Mouse (Mus musculus) cortical plate, adult 2 months (tissue): ENCODE results near the gene Iqsec1.

Source experiments
- CTCF ChIP-seq: fragments of 200-500 bp; IDR thresholded peaks from 2 replicates; pipeline ENCODE4 v1.5.1; 2011; ENCODE audit warnings: mild to moderate bottlenecking, control low read depth, low read length; ENCODE audit not compliant: insufficient read depth; ENCODE audit errors: extremely low read depth
- POLR2A ChIP-seq: fragments of 200-500 bp; IDR thresholded peaks from 2 replicates; pipeline ENCODE4 v1.6.1; 2011; ENCODE audit warnings: mild to moderate bottlenecking, low read length, control low read depth; ENCODE audit not compliant: insufficient read depth; ENCODE audit errors: extremely low read depth

GRCm38 (mm10) chr6:90815341-90815740 is 173.1 kb downstream of the Iqsec1 start:
- TF ChIP-seq CTCF (no peak), POLR2A (no peak)
